Mouse (Mus musculus) midbrain, embryonic 15.5 days (tissue): ENCODE measurements around the gene Tm9sf3. TPM values are rescaled to one million over a fixed set of nuclear protein-coding genes. Genes with fewer than 3 reads are reported as not detected.

Experiments used
- ATAC-seq: fragments of 200-750 bp; cut with Nextera tagmentation; replicated peaks from 2 replicates; pipeline ENCODE4 v1.8.0; 2017; ENCODE audit warnings: moderate TSS enrichment
- H3K27ac ChIP-seq: fragments of 300-500 bp; sonication (generic); 2 replicates; pipeline ENCODE4 v1.5.1; 2015; ENCODE audit warnings: mild to moderate bottlenecking, inconsistent platforms
- H3K27me3 ChIP-seq: fragments of 300-500 bp; sonication (generic); replicated peaks from 2 replicates; pipeline ENCODE4 v1.6.1; 2015; ENCODE audit warnings: inconsistent platforms
- H3K36me3 ChIP-seq: fragments of 300-500 bp; sonication (generic); replicated peaks from 2 replicates; pipeline ENCODE4 v1.6.1; 2015; ENCODE audit warnings: inconsistent platforms
- H3K4me1 ChIP-seq: fragments of 300-500 bp; sonication (generic); 2 replicates; pipeline ENCODE4 v1.6.1; 2015; ENCODE audit warnings: inconsistent platforms
- H3K4me2 ChIP-seq: fragments of 300-500 bp; sonication (generic); 2 replicates; pipeline ENCODE4 v1.6.1; 2015; ENCODE audit warnings: inconsistent platforms, mild to moderate bottlenecking, moderate library complexity
- H3K4me3 ChIP-seq: fragments of 300-500 bp; sonication (generic); 2 replicates; pipeline ENCODE4 v1.5.1; 2015; ENCODE audit warnings: mild to moderate bottlenecking, inconsistent platforms
- H3K9ac ChIP-seq: fragments of 300-500 bp; sonication (generic); 2 replicates; pipeline ENCODE4 v1.6.1; 2015; ENCODE audit warnings: mild to moderate bottlenecking, inconsistent platforms
- H3K9me3 ChIP-seq: fragments of 300-500 bp; sonication (generic); 2 replicates; pipeline ENCODE4 v1.6.1; 2016; ENCODE audit warnings: inconsistent platforms
- WGBS: fragments of 180-500 bp; shearing (Covaris S2); methylation state at CpG from one replicate; pipeline ENCODE4 v1.1.7; 2015; ENCODE audit warnings: mixed read lengths; 5-methylcytosine and 5-hydroxymethylcytosine counted together
- polyA plus RNA-seq: library from polyadenylated mRNA; unstranded; fragments of >200 nt; fragmentation: Nextera tagmentation; extraction: Ambion mirVana; gene quantifications from 2 replicates; pipeline ENCODE4 v1.2.1, GENCODE M21; 2015

Tm9sf3 gene
- polyA plus RNA-seq, 1 experiment from 2014 or later = 87.8 TPM

DNA sequence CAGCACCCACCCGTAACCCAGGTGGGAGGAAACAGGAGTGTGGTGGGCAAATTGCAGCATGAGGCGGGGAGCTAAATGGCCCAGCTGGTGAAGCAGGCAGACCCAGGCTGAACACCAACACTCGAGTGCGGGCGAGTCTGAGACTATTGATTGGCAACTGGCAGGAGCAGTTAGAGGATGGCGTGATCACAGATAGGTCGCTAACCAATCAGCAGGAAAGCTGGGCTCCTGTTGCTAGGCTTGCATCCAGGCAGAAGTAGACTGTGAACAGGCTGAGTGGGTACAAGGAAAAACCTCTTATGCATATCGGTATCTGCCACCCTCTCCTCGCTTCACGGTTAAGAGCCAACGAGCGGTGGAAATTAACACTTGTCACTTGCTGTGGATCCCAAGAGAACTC is 66.2 kb downstream of the Tm9sf3 start:
- Histone ChIP-seq H3K4me1 (no peaks in the 10 kb centered on the region), H3K9ac (no peak overlapping the region), H3K9me3 (no peaks in the 10 kb centered on the region), H3K4me2 (no peak overlapping the region), H3K36me3 (no peaks in the 10 kb centered on the region), H3K4me3 (no peak overlapping the region), H3K27me3 (peaks cover 40% of the 10 kb centered on the region), H3K27ac (no peak overlapping the region)
- ATAC-seq = peak; percentile 52; the same call in 1 of the 2 replicates
- WGBS = 84% methylated on average over 12 of the region's 12 CpGs

- Histone ChIP-seq H3K36me3 (no peaks in the 10 kb centered on the region), H3K4me1 (peaks cover 9% of the 10 kb centered on the region; the same call in 1 of the 2 replicates), H3K27ac (no peak overlapping the region), H3K27me3 (peaks cover 46% of the 10 kb centered on the region), H3K4me3 (no peak overlapping the region), H3K4me2 (no peak overlapping the region), H3K9me3 (no peaks in the 10 kb centered on the region), H3K9ac (no peak overlapping the region)
- 70% methylated on average over 1 of the region's 1 CpGs for WGBS
- ATAC-seq = no peak
Measured at GRCm38 (mm10) chr19:41193379-41193778, 70.4 kb downstream of the Tm9sf3 start.

GRCm38 (mm10) chr19:41192953-41193352 is 70.8 kb downstream of the Tm9sf3 start:
- WGBS = 83% methylated on average over 4 of the region's 4 CpGs
- no peak overlapping the region for H3K27ac ChIP-seq
- no peak overlapping the region for H3K4me3 ChIP-seq
- peaks cover 9% of the 10 kb centered on the region; the same call in 1 of the 2 replicates for H3K4me1 ChIP-seq
- H3K4me2 ChIP-seq = no peak overlapping the region
- no peaks in the 10 kb centered on the region for H3K9me3 ChIP-seq
- ATAC-seq = no peak
- H3K36me3 ChIP-seq = no peaks in the 10 kb centered on the region
- H3K9ac ChIP-seq = no peak overlapping the region
- H3K27me3 ChIP-seq = peaks cover 50% of the 10 kb centered on the region

GRCm38 (mm10) chr19:41191724-41192123 is 72.1 kb downstream of the Tm9sf3 start:
- 81% methylated on average over 9 of the region's 9 CpGs for WGBS
- Histone ChIP-seq H3K27me3 (peaks cover 53% of the 10 kb centered on the region), H3K4me3 (no peak overlapping the region), H3K9ac (no peak overlapping the region), H3K4me2 (no peak overlapping the region), H3K36me3 (no peaks in the 10 kb centered on the region), H3K27ac (no peak overlapping the region), H3K9me3 (no peaks in the 10 kb centered on the region), H3K4me1 (peaks cover 9% of the 10 kb centered on the region; the same call in 1 of the 2 replicates)
- no peak for ATAC-seq

GRCm38 (mm10) chr19:41190876-41191434 is 72.8 kb downstream of the Tm9sf3 start:
- Histone ChIP-seq H3K4me3 (no peak overlapping the region), H3K9ac (no peak overlapping the region), H3K4me2 (no peak overlapping the region), H3K27me3 (peaks cover 46% of the 10 kb centered on the region), H3K27ac (no peak overlapping the region), H3K9me3 (no peaks in the 10 kb centered on the region), H3K4me1 (peaks cover 9% of the 10 kb centered on the region; the same call in 1 of the 2 replicates), H3K36me3 (no peaks in the 10 kb centered on the region)
- ATAC-seq = peak; percentile 52; the same call in 1 of the 2 replicates
- WGBS = 20% methylated on average over 6 of the region's 6 CpGs

DNA sequence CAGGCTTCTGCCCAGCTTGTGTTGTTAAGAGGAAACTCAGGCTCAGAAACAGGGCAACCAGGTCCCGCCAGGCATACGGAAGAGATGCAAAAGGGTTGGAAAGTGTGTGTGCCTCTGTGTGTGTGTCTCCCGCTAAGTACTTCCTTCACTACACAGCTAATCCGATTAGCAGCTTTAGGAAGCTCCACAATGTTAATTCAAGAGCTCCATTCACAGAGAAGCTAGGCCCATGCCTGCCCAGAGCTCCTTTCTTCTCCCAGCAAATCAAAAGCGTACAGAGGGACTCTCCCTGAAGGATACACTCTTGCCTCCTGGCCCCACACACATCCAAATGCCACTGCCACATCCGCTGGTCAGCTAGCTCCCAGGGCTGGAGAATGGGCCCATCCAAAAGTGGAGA is 86.5 kb downstream of the Tm9sf3 start:
- Histone ChIP-seq H3K27ac (no peak overlapping the region), H3K4me3 (no peak overlapping the region), H3K36me3 (no peaks in the 10 kb centered on the region), H3K9me3 (no peaks in the 10 kb centered on the region), H3K4me1 (peaks cover 16% of the 10 kb centered on the region), H3K9ac (no peak overlapping the region), H3K27me3 (peaks cover 83% of the 10 kb centered on the region), H3K4me2 (no peak overlapping the region)
- ATAC-seq = peak; percentile 76
- 13% methylated on average over 6 of the region's 6 CpGs for WGBS

- 15% methylated on average over 2 of the region's 2 CpGs for WGBS
- Histone ChIP-seq H3K9me3 (no peaks in the 10 kb centered on the region), H3K36me3 (no peaks in the 10 kb centered on the region), H3K27me3 (peaks cover 79% of the 10 kb centered on the region), H3K4me3 (no peak overlapping the region), H3K4me2 (no peak overlapping the region), H3K9ac (no peak overlapping the region), H3K4me1 (peaks cover 16% of the 10 kb centered on the region), H3K27ac (no peak overlapping the region)
- no peak for ATAC-seq
Measured at GRCm38 (mm10) chr19:41176881-41177280, 86.9 kb downstream of the Tm9sf3 start.

DNA sequence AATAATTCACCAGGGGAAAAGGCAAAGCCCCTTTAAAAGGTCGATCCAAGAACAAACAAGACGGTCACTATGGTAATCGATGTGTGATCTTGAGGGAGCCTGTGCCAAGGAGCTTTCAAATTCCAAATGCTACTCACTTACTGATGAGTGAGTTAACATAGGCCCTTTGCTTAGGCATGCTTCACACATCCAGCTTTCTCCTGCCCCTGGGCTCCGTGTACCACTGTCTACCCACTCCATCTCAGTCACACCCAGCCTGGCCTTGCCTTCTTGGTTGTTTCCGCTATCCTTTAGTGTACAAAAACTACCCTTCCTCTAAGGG is 97.9 kb downstream of the Tm9sf3 start:
- H3K36me3 ChIP-seq = no peaks in the 10 kb centered on the region
- peaks cover 21% of the 10 kb centered on the region for H3K4me1 ChIP-seq
- no peaks in the 10 kb centered on the region for H3K9me3 ChIP-seq
- H3K4me2 ChIP-seq = no peak overlapping the region
- 0 out of 2 replicates have a peak overlapping the region, but pooled peaks have one; percentile 25 for H3K27ac ChIP-seq
- peaks cover 33% of the 10 kb centered on the region for H3K27me3 ChIP-seq
- no peak overlapping the region for H3K4me3 ChIP-seq
- H3K9ac ChIP-seq = no peak overlapping the region
- no peak for ATAC-seq
- WGBS = 53% methylated on average over 5 of the region's 5 CpGs

- 34% methylated on average over 14 of the region's 14 CpGs for WGBS
- no peaks in the 10 kb centered on the region for H3K9me3 ChIP-seq
- no peak overlapping the region for H3K4me3 ChIP-seq
- peak overlapping the region; percentile 25; the same call in 1 of the 2 replicates for H3K27ac ChIP-seq
- no peak overlapping the region for H3K4me2 ChIP-seq
- H3K27me3 ChIP-seq = peaks cover 29% of the 10 kb centered on the region
- no peaks in the 10 kb centered on the region for H3K36me3 ChIP-seq
- H3K9ac ChIP-seq = no peak overlapping the region
- peak; percentile 55; the same call in 1 of the 2 replicates for ATAC-seq
- H3K4me1 ChIP-seq = peaks cover 21% of the 10 kb centered on the region
Measured at GRCm38 (mm10) chr19:41165144-41165913, 98.5 kb downstream of the Tm9sf3 start.

DNA sequence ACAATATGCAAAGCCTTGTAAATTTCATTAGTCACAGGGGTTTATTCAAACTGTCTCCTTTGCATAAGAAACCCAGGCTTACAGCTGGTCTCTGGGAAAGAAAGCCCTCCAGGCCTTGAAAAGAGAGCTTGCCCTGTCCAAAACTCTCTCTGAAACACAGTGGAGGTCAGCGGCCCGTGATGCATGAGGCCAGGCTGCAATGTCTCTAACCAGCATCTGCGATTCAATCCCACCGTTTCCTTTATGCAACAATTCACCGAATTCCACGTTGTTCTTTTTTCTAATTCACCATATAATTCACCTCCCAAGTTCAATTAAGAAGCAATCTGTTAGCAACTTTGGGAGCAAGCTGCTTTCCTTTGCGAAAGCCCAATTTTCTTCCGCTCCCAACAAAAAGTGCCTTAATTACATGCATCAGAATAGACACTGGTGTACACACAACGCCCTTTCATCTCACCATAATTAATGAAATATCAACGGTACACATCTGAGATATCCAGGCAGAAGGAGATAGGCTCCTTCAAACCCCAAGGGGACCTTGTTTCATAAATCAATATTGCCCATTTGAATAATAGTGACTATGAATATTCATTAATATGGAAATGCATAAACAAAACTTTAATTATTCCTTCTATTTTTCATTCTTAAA is 99.2 kb downstream of the Tm9sf3 start:
- H3K4me2 ChIP-seq = no peak overlapping the region
- peaks cover 24% of the 10 kb centered on the region for H3K27me3 ChIP-seq
- H3K4me1 ChIP-seq = peaks cover 21% of the 10 kb centered on the region
- H3K4me3 ChIP-seq = no peak overlapping the region
- no peak overlapping the region for H3K9ac ChIP-seq
- H3K27ac ChIP-seq = peak overlapping the region; percentile 8
- 14% methylated on average over 10 of the region's 10 CpGs for WGBS
- no peaks in the 10 kb centered on the region for H3K36me3 ChIP-seq
- peak; percentile 65; the same call in 1 of the 2 replicates for ATAC-seq
- no peaks in the 10 kb centered on the region for H3K9me3 ChIP-seq
